Mouse (Mus musculus): ENCODE results near the gene Olfr550. TPM values are rescaled to one million over a fixed set of nuclear protein-coding genes. Genes with fewer than 3 reads are reported as not detected.
A peak's percentile ranks its signal among the peaks of the same experiment; 100 is the strongest.
"Not testable (repeated sequence)": the region's sequence is repeated elsewhere in the genome, so short reads cannot be mapped to it uniquely, and the experiment has no call there.

Gene Olfr550
- polyA plus RNA-seq, 1 experiment from 2014 or later, result not detected

DNA sequence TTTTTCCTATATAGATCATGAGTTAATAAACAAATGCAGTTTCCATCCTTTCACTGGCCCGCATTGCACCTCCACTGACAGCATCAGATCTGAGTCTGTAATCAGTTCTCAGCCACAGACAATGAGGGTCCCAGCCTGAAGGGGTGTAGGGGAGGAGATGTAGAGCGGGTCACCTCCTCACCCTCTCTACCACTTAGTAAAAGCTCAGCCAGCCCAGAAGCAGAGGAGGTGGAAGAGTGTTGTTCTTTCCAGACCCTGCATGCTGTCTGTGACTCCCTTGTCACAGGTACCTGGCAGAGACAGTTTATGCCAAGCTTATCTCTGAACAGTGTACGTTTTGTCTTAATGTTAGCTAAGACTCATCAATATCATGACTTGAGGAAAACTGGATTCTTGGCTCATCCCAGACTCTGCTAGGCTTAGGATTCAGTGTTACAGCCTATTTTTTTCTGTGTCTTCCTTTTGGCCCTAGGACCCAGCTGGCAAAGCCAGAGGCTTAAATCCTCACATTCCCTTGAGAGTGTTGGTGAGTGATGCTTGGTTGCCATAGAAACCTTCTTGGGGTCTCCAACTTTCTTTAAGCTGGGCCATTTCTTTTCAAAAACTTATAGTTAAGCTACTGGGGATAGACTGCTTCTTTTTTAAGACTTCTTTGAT lies 2.1 kb downstream of the Olfr550 start:
- H3K4me2 ChIP-seq (ENCODE audit: low read length), result no peak overlapping the region
- no peak overlapping the region; the same call in 1 of the 2 replicates for H3K27ac ChIP-seq (ENCODE audit: low read length)
- no peaks in the 10 kb centered on the region for H3K9me3 ChIP-seq (replicated peaks; ENCODE audit: control insufficient read depth, low read length, poor library complexity, severe bottlenecking)
- no peaks in the 10 kb centered on the region for H3K27me3 ChIP-seq (ENCODE audit: control insufficient read depth, insufficient read depth, low read depth, low read length)
- ATAC-seq, result peak; percentile 82
- H3K4me3 ChIP-seq (ENCODE audit: low read depth, low read length), result no peak overlapping the region
- 32% methylated on average over 3 of the region's 3 CpGs for WGBS
- no peaks in the 10 kb centered on the region for H3K36me3 ChIP-seq (ENCODE audit: control insufficient read depth, insufficient read depth, low read length)
- H3K4me1 ChIP-seq (ENCODE audit: control insufficient read depth, insufficient read depth, low read length), result peaks cover 6% of the 10 kb centered on the region; the same call in 1 of the 2 replicates
- no peak overlapping the region for H3K9ac ChIP-seq (ENCODE audit: low read depth, low read length)

DNA sequence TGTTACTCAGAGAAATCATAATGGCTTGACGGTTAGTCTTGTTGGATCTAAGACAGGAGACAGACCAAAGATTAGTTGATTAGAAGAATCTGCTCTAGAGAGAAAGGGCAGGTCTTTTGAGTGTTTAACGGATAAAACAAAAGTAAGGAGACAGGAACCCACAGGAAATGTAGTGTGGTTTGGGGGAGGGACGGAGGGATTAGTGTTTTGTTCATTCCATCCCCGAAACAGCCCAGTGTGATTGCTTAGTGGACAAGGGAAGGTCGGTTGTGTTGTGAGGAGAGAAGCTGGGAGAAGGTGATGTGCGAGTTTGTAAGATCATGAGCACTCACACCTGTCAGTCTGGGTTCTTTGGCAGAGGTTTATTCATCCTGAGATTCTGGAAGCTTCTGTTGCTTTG lies 4.8 kb downstream of the Olfr550 start:
- no peaks in the 10 kb centered on the region for H3K27me3 ChIP-seq (ENCODE audit: control insufficient read depth, insufficient read depth, low read depth, low read length)
- WGBS, result 58% methylated on average over 6 of the region's 6 CpGs
- H3K4me2 ChIP-seq (ENCODE audit: low read length), result no peak overlapping the region
- no peak overlapping the region for H3K27ac ChIP-seq (ENCODE audit: low read length)
- no peak for ATAC-seq
- no peak overlapping the region for H3K4me3 ChIP-seq (ENCODE audit: low read depth, low read length)
- H3K36me3 ChIP-seq (ENCODE audit: control insufficient read depth, insufficient read depth, low read length), result no peaks in the 10 kb centered on the region
- H3K4me1 ChIP-seq (ENCODE audit: control insufficient read depth, insufficient read depth, low read length), result peaks cover 6% of the 10 kb centered on the region; the same call in 1 of the 2 replicates
- no peak overlapping the region for H3K9ac ChIP-seq (ENCODE audit: low read depth, low read length)
- no peaks in the 10 kb centered on the region for H3K9me3 ChIP-seq (replicated peaks; ENCODE audit: control insufficient read depth, low read length, poor library complexity, severe bottlenecking)

DNA sequence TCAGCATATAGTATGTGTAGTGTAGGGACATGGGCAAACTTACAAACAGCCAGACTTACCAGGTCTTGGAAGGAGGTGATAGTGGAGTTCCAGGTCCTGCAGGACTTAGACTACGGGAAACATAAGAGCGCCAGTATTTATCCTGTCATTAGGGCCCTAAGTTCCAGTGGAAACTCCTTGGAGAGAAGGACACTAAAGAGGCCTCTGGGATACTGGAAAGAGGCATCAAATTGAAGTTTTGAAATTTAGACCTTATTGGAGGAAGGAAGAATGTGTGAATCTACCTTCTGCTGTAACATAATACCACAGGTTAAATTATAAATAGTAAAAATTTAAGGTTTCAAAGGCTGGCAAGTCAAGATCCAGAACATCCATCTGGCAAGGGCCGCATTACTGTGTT lies 20.5 kb downstream of the Olfr550 start, which contains the start of gene Olfr551:
Olfr551 (minus strand) TSS at position 101 of the 400 bp plus-strand sequence.
- H3K9ac ChIP-seq (ENCODE audit: low read depth, low read length), result no peak within 1 kb of the TSS
- no peaks in the 10 kb centered on the region for H3K36me3 ChIP-seq (ENCODE audit: control insufficient read depth, insufficient read depth, low read length)
- no peak within 1 kb of the TSS for H3K4me2 ChIP-seq (ENCODE audit: low read length)
- no peaks in the 10 kb centered on the region for H3K9me3 ChIP-seq (replicated peaks; ENCODE audit: control insufficient read depth, low read length, poor library complexity, severe bottlenecking)
- no peak for ATAC-seq
- H3K4me1 ChIP-seq (ENCODE audit: control insufficient read depth, insufficient read depth, low read length), result no peaks in the 10 kb centered on the region
- WGBS, result 98% methylated on average over 3 of the region's 3 CpGs
- no peaks in the 10 kb centered on the region for H3K27me3 ChIP-seq (ENCODE audit: control insufficient read depth, insufficient read depth, low read depth, low read length)
- no peak within 1 kb of the TSS for H3K27ac ChIP-seq (ENCODE audit: low read length)
- H3K4me3 ChIP-seq (ENCODE audit: low read depth, low read length), result no peak within 1 kb of the TSS

DNA sequence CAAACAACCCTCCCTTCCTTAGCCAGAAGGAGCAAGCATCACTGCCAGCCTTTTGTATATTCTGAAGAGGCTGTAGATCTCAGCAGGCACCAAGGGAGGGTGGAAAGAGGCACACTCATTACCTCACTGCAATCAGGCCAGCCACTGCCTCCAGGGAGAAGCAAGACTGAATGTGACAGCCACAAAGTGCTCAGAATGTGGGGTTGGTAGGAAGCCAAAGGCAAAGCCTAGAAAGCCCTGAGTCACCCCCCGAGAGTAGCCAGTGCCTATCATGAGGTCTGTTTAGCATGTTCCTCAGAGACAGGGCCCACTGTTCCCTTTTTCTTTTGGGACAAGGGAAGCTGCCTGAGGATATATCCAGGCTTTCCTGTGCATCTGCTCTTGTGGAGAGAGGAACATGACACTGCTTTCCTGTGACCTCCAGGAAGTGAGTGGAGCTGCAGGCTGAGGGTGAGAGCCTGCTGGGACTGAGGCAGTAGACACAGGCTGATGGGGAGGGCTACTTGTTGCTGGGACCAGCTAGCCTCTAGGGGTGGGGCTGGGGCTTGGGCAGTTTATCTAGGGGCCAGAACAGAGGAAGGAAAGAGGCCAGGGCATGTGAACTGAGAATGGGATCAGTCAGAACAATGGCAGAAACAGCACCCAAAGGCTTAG lies 26.3 kb downstream of the Olfr550 start, which contains the start of gene Olfr552:
Olfr552 (plus strand) TSS at position 393 of the 654 bp plus-strand sequence.
- no peak within 1 kb of the TSS for H3K9ac ChIP-seq (ENCODE audit: low read depth, low read length)
- no peak within 1 kb of the TSS for H3K4me2 ChIP-seq (ENCODE audit: low read length)
- H3K4me3 ChIP-seq (ENCODE audit: low read depth, low read length), result no peak within 1 kb of the TSS
- no peaks in the 10 kb centered on the region for H3K4me1 ChIP-seq (ENCODE audit: control insufficient read depth, insufficient read depth, low read length)
- H3K9me3 ChIP-seq (replicated peaks; ENCODE audit: control insufficient read depth, low read length, poor library complexity, severe bottlenecking), result no peaks in the 10 kb centered on the region
- ATAC-seq, result no peak
- H3K27me3 ChIP-seq (ENCODE audit: control insufficient read depth, insufficient read depth, low read depth, low read length), result no peaks in the 10 kb centered on the region
- WGBS, result 93% methylated on average over 1 of the region's 1 CpGs
- H3K27ac ChIP-seq (ENCODE audit: low read length), result no peak within 1 kb of the TSS
- no peaks in the 10 kb centered on the region for H3K36me3 ChIP-seq (ENCODE audit: control insufficient read depth, insufficient read depth, low read length)

DNA sequence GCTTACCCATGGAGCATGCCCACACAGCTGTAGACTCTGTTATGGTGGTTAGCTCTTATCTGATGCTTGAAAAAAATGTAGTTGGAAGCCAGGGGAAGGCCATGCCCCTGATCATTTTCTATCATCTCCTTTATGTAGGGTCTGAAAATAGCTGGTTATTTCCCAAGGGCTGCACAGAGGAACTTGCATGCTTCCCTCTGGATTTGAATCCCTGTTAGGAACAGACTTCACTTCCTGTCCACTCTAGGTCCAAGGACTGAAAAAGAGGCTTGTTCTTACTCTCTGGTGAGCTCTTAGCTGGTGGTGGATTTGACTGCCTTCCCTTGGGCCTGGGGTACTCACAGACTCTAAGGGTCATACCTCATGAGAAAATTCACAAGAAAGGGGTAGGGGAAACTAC lies 46.9 kb downstream of the Olfr550 start, which contains the start of gene Olfr553:
Olfr553 (minus strand) TSS at position 101 of the 400 bp plus-strand sequence.
- H3K4me1 ChIP-seq (ENCODE audit: control insufficient read depth, insufficient read depth, low read length), result no peaks in the 10 kb centered on the region
- H3K27ac ChIP-seq (ENCODE audit: low read length), result no peak within 1 kb of the TSS
- no peaks in the 10 kb centered on the region for H3K36me3 ChIP-seq (ENCODE audit: control insufficient read depth, insufficient read depth, low read length)
- ATAC-seq, result no peak
- no peaks in the 10 kb centered on the region for H3K27me3 ChIP-seq (ENCODE audit: control insufficient read depth, insufficient read depth, low read depth, low read length)
- no peak within 1 kb of the TSS for H3K4me2 ChIP-seq (ENCODE audit: low read length)
- no peak within 1 kb of the TSS for H3K4me3 ChIP-seq (ENCODE audit: low read depth, low read length)
- no peaks in the 10 kb centered on the region for H3K9me3 ChIP-seq (replicated peaks; ENCODE audit: control insufficient read depth, low read length, poor library complexity, severe bottlenecking)
- no peak within 1 kb of the TSS for H3K9ac ChIP-seq (ENCODE audit: low read depth, low read length)

DNA sequence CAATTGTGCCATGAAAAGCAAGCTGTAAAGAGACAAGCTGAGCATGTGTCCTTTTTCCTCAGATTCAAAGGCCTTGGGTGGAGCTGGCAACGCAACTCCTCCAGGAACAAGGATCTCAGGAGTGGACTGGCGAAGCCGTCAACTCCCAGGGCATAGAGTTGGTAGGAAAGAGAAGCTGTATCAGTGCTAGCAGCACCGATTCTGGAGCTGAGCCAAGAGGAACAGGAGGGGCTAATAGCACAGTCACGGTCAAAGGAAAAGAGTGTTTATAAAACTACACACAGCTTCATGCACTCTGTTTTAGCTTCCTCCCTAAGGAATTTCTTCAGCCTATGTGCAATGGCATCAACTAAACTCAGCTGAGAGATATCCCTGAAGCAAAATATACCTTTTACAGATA lies 48.4 kb downstream of the Olfr550 start:
- Histone ChIP-seq H3K4me1 (ENCODE audit: control insufficient read depth, insufficient read depth, low read length) (no peaks in the 10 kb centered on the region), H3K4me3 (ENCODE audit: low read depth, low read length) (no peak overlapping the region), H3K27me3 (ENCODE audit: control insufficient read depth, insufficient read depth, low read depth, low read length) (no peaks in the 10 kb centered on the region), H3K36me3 (ENCODE audit: control insufficient read depth, insufficient read depth, low read length) (no peaks in the 10 kb centered on the region), H3K9me3 (replicated peaks; ENCODE audit: control insufficient read depth, low read length, poor library complexity, severe bottlenecking) (no peaks in the 10 kb centered on the region), H3K9ac (ENCODE audit: low read depth, low read length) (no peak overlapping the region), H3K27ac (ENCODE audit: low read length) (no peak overlapping the region), H3K4me2 (ENCODE audit: low read length) (no peak overlapping the region)
- ATAC-seq, result no peak
- WGBS, result 70% methylated on average over 5 of the region's 5 CpGs

DNA sequence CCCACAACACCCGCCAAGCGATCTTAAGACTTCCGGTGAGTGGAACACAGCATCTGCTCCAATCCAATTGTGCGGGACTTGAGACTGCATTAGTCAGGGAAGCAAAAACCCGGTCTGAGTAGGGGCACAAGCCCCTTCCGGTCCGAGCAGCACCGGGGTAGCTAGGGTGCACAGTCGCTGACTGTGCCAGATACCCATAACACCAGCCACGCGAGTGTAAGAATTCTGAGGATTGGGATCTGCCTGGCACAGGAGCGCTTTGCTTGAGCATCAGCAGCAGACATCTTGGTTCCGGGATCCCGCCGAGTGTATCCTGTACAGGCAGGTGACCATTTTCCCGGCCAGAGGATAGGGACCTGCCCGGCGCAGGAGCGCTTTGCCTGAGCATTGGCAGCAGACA lies 49.1 kb downstream of the Olfr550 start:
- 87% methylated on average over 18 of the region's 19 CpGs for WGBS
- H3K36me3 ChIP-seq (ENCODE audit: control insufficient read depth, insufficient read depth, low read length); H3K9me3 ChIP-seq (replicated peaks; ENCODE audit: control insufficient read depth, low read length, poor library complexity, severe bottlenecking); H3K4me2 ChIP-seq (ENCODE audit: low read length); H3K27ac ChIP-seq (ENCODE audit: low read length); H3K27me3 ChIP-seq (ENCODE audit: control insufficient read depth, insufficient read depth, low read depth, low read length); H3K9ac ChIP-seq (ENCODE audit: low read depth, low read length); ATAC-seq; H3K4me1 ChIP-seq (ENCODE audit: control insufficient read depth, insufficient read depth, low read length); H3K4me3 ChIP-seq (ENCODE audit: low read depth, low read length): not testable (repeated sequence)

Other genes with a start within 250 kb of the Olfr550 start
- gene Rrm1, start 129.7 kb upstream of the Olfr550 start, polyA plus RNA-seq (2015; fragmentation: Nextera tagmentation; extraction: Ambion mirVana), result 38.5 and 42.8 TPM in 2 replicates
- 0.47 and 0.59 TPM in 2 replicates for gene Olfr543, start 89.8 kb upstream of the Olfr550 start, polyA plus RNA-seq (2015; fragmentation: Nextera tagmentation; extraction: Ambion mirVana)
- gene Olfr544, start 83.1 kb upstream of the Olfr550 start, polyA plus RNA-seq (2015; fragmentation: Nextera tagmentation; extraction: Ambion mirVana), result 0.19 and 0.25 TPM in 2 replicates
- 0.23 and 0.25 TPM in 2 replicates for gene Olfr545, start 71.9 kb upstream of the Olfr550 start, polyA plus RNA-seq (2015; fragmentation: Nextera tagmentation; extraction: Ambion mirVana)
- not detected in 2 replicates for gene Olfr547, start 36.7 kb upstream of the Olfr550 start, polyA plus RNA-seq (2015; fragmentation: Nextera tagmentation; extraction: Ambion mirVana)
- not detected in 2 replicates for gene Olfr548-ps1, start 30.5 kb upstream of the Olfr550 start, polyA plus RNA-seq (2015; fragmentation: Nextera tagmentation; extraction: Ambion mirVana)
- not detected in 2 replicates for gene Olfr549, start 21.6 kb upstream of the Olfr550 start, polyA plus RNA-seq (2015; fragmentation: Nextera tagmentation; extraction: Ambion mirVana)
- gene Trim21, start 6.0 kb upstream of the Olfr550 start, polyA plus RNA-seq (2015; fragmentation: Nextera tagmentation; extraction: Ambion mirVana), result not detected in 2 replicates
- gene Olfr551, start 20.4 kb downstream of the Olfr550 start, polyA plus RNA-seq (2015; fragmentation: Nextera tagmentation; extraction: Ambion mirVana), result not detected in 2 replicates
- gene Olfr552, start 26.3 kb downstream of the Olfr550 start, polyA plus RNA-seq (2015; fragmentation: Nextera tagmentation; extraction: Ambion mirVana), result not detected in 2 replicates
- not detected in 2 replicates for gene Olfr553, start 46.8 kb downstream of the Olfr550 start, polyA plus RNA-seq (2015; fragmentation: Nextera tagmentation; extraction: Ambion mirVana)
- gene Olfr554, start 67.0 kb downstream of the Olfr550 start, polyA plus RNA-seq (2015; fragmentation: Nextera tagmentation; extraction: Ambion mirVana), result not detected in 2 replicates
- not detected in 2 replicates for gene Olfr555, start 87.4 kb downstream of the Olfr550 start, polyA plus RNA-seq (2015; fragmentation: Nextera tagmentation; extraction: Ambion mirVana)
- gene Olfr556, start 93.5 kb downstream of the Olfr550 start, polyA plus RNA-seq (2015; fragmentation: Nextera tagmentation; extraction: Ambion mirVana), result not detected in 2 replicates
- gene Trim68, start 115.9 kb downstream of the Olfr550 start, polyA plus RNA-seq (2015; fragmentation: Nextera tagmentation; extraction: Ambion mirVana), result 6.4 and 7.3 TPM in 2 replicates
- not detected in 2 replicates for gene Olfr557, start 124.5 kb downstream of the Olfr550 start, polyA plus RNA-seq (2015; fragmentation: Nextera tagmentation; extraction: Ambion mirVana)
- gene Olfr558, start 130.8 kb downstream of the Olfr550 start, polyA plus RNA-seq (2015; fragmentation: Nextera tagmentation; extraction: Ambion mirVana), result not detected in 2 replicates
- not detected in 2 replicates for gene Olfr33, start 147.6 kb downstream of the Olfr550 start, polyA plus RNA-seq (2015; fragmentation: Nextera tagmentation; extraction: Ambion mirVana)
- not detected in 2 replicates for gene Olfr559, start 156.0 kb downstream of the Olfr550 start, polyA plus RNA-seq (2015; fragmentation: Nextera tagmentation; extraction: Ambion mirVana)
- gene Olfr560, start 187.9 kb downstream of the Olfr550 start, polyA plus RNA-seq (2015; fragmentation: Nextera tagmentation; extraction: Ambion mirVana), result not detected in 2 replicates
- 0.16 TPM in 1 of 2 replicates, not detected in the other for gene Olfr78, start 188.0 kb downstream of the Olfr550 start, polyA plus RNA-seq (2015; fragmentation: Nextera tagmentation; extraction: Ambion mirVana)
- not detected in 2 replicates for gene Olfr561, start 199.8 kb downstream of the Olfr550 start, polyA plus RNA-seq (2015; fragmentation: Nextera tagmentation; extraction: Ambion mirVana)
- not detected in 2 replicates for gene Olfr564, start 232.0 kb downstream of the Olfr550 start, polyA plus RNA-seq (2015; fragmentation: Nextera tagmentation; extraction: Ambion mirVana)

All from midbrain, embryonic 16.5 days (tissue).